Mouse (Mus musculus): ENCODE measurements at regions not wholly inside any gene's neighbourhood (a gene's known extent, or its start where the extent isn't known, plus 50 kb on each side); places are given as distances from the start of the nearest gene placed in this dataset.

DNA sequence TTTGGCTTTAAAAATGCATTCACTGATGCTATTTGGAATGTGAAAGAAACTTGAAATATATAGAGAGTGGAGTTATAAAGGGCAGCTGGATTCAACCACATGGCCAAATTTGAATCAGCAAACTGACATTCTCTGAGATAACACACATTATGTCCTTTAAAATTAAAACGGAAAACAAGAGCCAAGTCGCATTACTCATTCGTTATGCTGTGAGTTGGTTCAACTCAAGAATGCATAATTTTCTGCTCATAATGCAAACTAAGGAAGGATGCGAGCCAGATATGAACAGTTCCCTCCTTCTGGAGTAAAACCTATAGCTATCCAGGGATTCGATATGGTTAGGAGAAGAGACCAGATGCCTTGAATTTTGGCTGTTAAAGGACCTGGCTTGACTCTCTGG, 239.8 kb upstream of the G2e3 start (continued):
- TF ChIP-seq TBP (IDR thresholded peaks at IDR 0.05; ENCODE audit: low read depth, low read length) = no peak
- TF ChIP-seq CHD1 (IDR thresholded peaks at IDR 0.05; ENCODE audit: low read depth, low read length) = no peak
- no peak for TF ChIP-seq ZC3H11A (IDR thresholded peaks at IDR 0.05; ENCODE audit: low read depth, low read length)

DNA sequence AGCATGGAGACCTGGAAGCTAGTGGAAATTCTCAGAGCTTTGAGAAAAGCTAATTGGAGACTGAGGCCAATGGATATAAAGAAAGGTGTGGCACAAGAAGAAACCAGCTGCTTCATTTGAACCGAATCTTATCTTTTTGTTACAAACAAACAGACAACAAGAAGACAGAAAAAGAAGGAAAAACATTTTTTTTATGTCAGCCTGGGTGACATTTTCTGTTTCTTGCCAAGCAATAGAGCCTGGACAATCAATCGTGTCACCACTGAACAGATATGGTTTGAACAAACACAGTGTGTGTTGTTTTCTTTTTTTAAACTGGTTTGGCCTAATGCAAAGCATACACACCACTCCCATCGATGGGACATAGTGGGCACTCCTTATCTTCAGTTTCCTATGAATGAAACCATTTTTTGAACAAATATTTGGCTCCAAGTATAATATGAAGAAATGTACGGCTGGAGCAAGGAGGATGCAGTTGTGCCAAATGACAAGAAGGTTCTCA, 244.3 kb upstream of the G2e3 start:
- no peak overlapping the region for H3K27ac ChIP-seq (ENCODE audit: control insufficient read depth, low read depth, low read length)
- no peaks in the 10 kb centered on the region for H3K27me3 ChIP-seq (ENCODE audit: control insufficient read depth in 1 of 2, insufficient read depth in 2 of 2, low read length in 2 of 2)
- no peak overlapping the region for H3K9ac ChIP-seq (ENCODE audit: control insufficient read depth, low read depth, low read length, poor library complexity, severe bottlenecking)
- TF ChIP-seq MAX (IDR thresholded peaks at IDR 0.05; ENCODE audit: low read length) = no peak
- no peak for TF ChIP-seq USF2 (IDR thresholded peaks at IDR 0.05; ENCODE audit: borderline replicate concordance in 1 of 2, insufficient read depth in 1 of 2, low read depth in 1 of 2, low read length in 2 of 2)
- no peak for TF ChIP-seq NELFE (IDR thresholded peaks at IDR 0.05; ENCODE audit: low read depth, low read length)
- TF ChIP-seq TAL1 (IDR thresholded peaks at IDR 0.05; ENCODE audit: low read length) = no peak
- TF ChIP-seq POLR2AphosphoS2 (IDR thresholded peaks at IDR 0.05; ENCODE audit: low read length) = no peak
- no peak for TF ChIP-seq UBTF (IDR thresholded peaks at IDR 0.05; ENCODE audit: borderline replicate concordance, insufficient read depth, low read depth, low read length)
- TF ChIP-seq GATA1 (IDR thresholded peaks at IDR 0.05; ENCODE audit: low read depth, low read length) = no peak
- TF ChIP-seq MYC (IDR thresholded peaks at IDR 0.05; ENCODE audit: low read depth, low read length) = no peak
- no peak for TF ChIP-seq BHLHE40 (IDR thresholded peaks at IDR 0.05; ENCODE audit: borderline replicate concordance, low read depth, low read length)
- TF ChIP-seq SIN3A (IDR thresholded peaks at IDR 0.05; ENCODE audit: low read length) = no peak
- no peak for TF ChIP-seq CHD1 (IDR thresholded peaks at IDR 0.05; ENCODE audit: low read depth, low read length)
- TF ChIP-seq ZC3H11A (IDR thresholded peaks at IDR 0.05; ENCODE audit: low read depth, low read length) = no peak
- TF ChIP-seq CTCF (IDR thresholded peaks at IDR 0.05 in 2 of 3, conservative IDR thresholded peaks at IDR 0.05 in 1 of 3; ENCODE audit: control insufficient read depth in 1 of 3, insufficient read depth in 1 of 3, low read depth in 2 of 3, low read length in 3 of 3, poor library complexity in 1 of 3, severe bottlenecking in 1 of 3) = no peak
- TF ChIP-seq CHD2 (IDR thresholded peaks at IDR 0.05; ENCODE audit: low read length) = no peak
- TF ChIP-seq ETS1 (IDR thresholded peaks at IDR 0.05; ENCODE audit: low read depth, low read length) = no peak
- no peak for TF ChIP-seq MAFK (IDR thresholded peaks at IDR 0.05; ENCODE audit: borderline replicate concordance, low read depth, low read length)
- TF ChIP-seq ELF1 (IDR thresholded peaks at IDR 0.05; ENCODE audit: low read depth, low read length) = no peak
- TF ChIP-seq KAT2A (conservative IDR thresholded peaks at IDR 0.05; ENCODE audit: low read depth, low read length) = no peak
- no peaks in the 10 kb centered on the region for H3K9me3 ChIP-seq (replicated peaks; ENCODE audit: insufficient read depth, low read length)
- no peak overlapping the region for H3K4me3 ChIP-seq (ENCODE audit: control insufficient read depth in 1 of 2, insufficient read depth in 1 of 2, low read depth in 2 of 2, low read length in 2 of 2)
- H3K36me3 ChIP-seq (ENCODE audit: control insufficient read depth in 1 of 2, insufficient read depth in 2 of 2, low read length in 2 of 2) = no peaks in the 10 kb centered on the region
- no peaks in the 10 kb centered on the region for H3K4me1 ChIP-seq (ENCODE audit: control insufficient read depth in 1 of 2, insufficient read depth in 2 of 2, low read length in 2 of 2)
- DNase-seq (ENCODE audit: low read depth, low spot score) = no peak
- no peaks in the 10 kb centered on the region for H3K79me2 ChIP-seq (ENCODE audit: control insufficient read depth, insufficient read depth, low read length, poor library complexity)

DNA sequence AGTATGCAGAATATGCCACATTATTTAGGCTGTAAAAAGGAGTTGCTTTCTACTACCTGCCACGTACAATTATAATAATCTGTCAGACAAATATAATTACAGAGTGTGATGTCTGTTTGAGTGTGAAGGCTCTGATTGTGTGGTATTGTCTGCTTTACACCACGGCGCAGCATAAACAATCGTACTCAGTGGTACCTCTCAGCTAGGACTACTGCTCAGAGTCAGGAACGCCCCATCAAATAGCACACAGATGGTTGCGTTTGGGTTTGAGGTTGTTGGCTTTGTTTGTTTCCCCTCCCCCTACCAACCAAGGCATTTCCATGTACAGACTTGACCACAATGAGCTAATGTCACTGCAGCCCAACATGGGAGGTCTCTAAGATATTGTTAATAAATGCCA, 246.2 kb upstream of the G2e3 start:
- DNase-seq (ENCODE audit: low read depth, low spot score) = no peak
- Histone ChIP-seq H3K4me1 (ENCODE audit: control insufficient read depth in 1 of 2, insufficient read depth in 2 of 2, low read length in 2 of 2) (no peaks in the 10 kb centered on the region), H3K9ac (ENCODE audit: control insufficient read depth, low read depth, low read length, poor library complexity, severe bottlenecking) (no peak overlapping the region), H3K27ac (ENCODE audit: control insufficient read depth, low read depth, low read length) (no peak overlapping the region), H3K79me2 (ENCODE audit: control insufficient read depth, insufficient read depth, low read length, poor library complexity) (no peaks in the 10 kb centered on the region), H3K9me3 (replicated peaks; ENCODE audit: insufficient read depth, low read length) (no peaks in the 10 kb centered on the region), H3K36me3 (ENCODE audit: control insufficient read depth in 1 of 2, insufficient read depth in 2 of 2, low read length in 2 of 2) (no peaks in the 10 kb centered on the region), H3K4me3 (ENCODE audit: control insufficient read depth in 1 of 2, insufficient read depth in 1 of 2, low read depth in 2 of 2, low read length in 2 of 2) (no peak overlapping the region), H3K27me3 (ENCODE audit: control insufficient read depth in 1 of 2, insufficient read depth in 2 of 2, low read length in 2 of 2) (no peaks in the 10 kb centered on the region)
- TF ChIP-seq HCFC1 (IDR thresholded peaks at IDR 0.05; ENCODE audit: low read depth, low read length) (no peak), SIN3A (IDR thresholded peaks at IDR 0.05; ENCODE audit: low read length) (no peak), MAX (IDR thresholded peaks at IDR 0.05; ENCODE audit: low read length) (no peak), POLR2A (IDR thresholded peaks at IDR 0.05; ENCODE audit: control insufficient read depth in 1 of 2, insufficient read depth in 1 of 2, low read depth in 1 of 2, low read length in 2 of 2, poor library complexity in 1 of 2) (no peak), POLR2AphosphoS5 (IDR thresholded peaks at IDR 0.05; ENCODE audit: borderline replicate concordance, low read depth, low read length) (no peak), RAD21 (IDR thresholded peaks at IDR 0.05; ENCODE audit: low read depth, low read length) (no peak), USF2 (IDR thresholded peaks at IDR 0.05; ENCODE audit: borderline replicate concordance in 1 of 2, insufficient read depth in 1 of 2, low read depth in 1 of 2, low read length in 2 of 2) (no peak), GABPA (IDR thresholded peaks at IDR 0.05; ENCODE audit: low read depth, low read length) (no peak), CTCF (IDR thresholded peaks at IDR 0.05 in 2 of 3, conservative IDR thresholded peaks at IDR 0.05 in 1 of 3; ENCODE audit: control insufficient read depth in 1 of 3, insufficient read depth in 1 of 3, low read depth in 2 of 3, low read length in 3 of 3, poor library complexity in 1 of 3, severe bottlenecking in 1 of 3) (no peak), MEF2A (IDR thresholded peaks at IDR 0.05; ENCODE audit: extremely low read depth, insufficient replicate concordance, low read depth, low read length, poor library complexity, severe bottlenecking) (no peak), GATA1 (IDR thresholded peaks at IDR 0.05; ENCODE audit: low read depth, low read length) (no peak), MYC (IDR thresholded peaks at IDR 0.05; ENCODE audit: low read depth, low read length) (no peak), ZMIZ1 (IDR thresholded peaks at IDR 0.05; ENCODE audit: low read depth, low read length) (no peak), RCOR1 (IDR thresholded peaks at IDR 0.05; ENCODE audit: low read depth, low read length) (no peak), E2F4 (IDR thresholded peaks at IDR 0.05; ENCODE audit: borderline replicate concordance, low read depth, low read length) (no peak), MXI1 (IDR thresholded peaks at IDR 0.05; ENCODE audit: low read depth, low read length) (no peak), ETS1 (IDR thresholded peaks at IDR 0.05; ENCODE audit: low read depth, low read length) (no peak)

All from MEL (cell line).